Mouse (Mus musculus): ENCODE measurements around the gene Cxcr4.

Gene Cxcr4

DNA sequence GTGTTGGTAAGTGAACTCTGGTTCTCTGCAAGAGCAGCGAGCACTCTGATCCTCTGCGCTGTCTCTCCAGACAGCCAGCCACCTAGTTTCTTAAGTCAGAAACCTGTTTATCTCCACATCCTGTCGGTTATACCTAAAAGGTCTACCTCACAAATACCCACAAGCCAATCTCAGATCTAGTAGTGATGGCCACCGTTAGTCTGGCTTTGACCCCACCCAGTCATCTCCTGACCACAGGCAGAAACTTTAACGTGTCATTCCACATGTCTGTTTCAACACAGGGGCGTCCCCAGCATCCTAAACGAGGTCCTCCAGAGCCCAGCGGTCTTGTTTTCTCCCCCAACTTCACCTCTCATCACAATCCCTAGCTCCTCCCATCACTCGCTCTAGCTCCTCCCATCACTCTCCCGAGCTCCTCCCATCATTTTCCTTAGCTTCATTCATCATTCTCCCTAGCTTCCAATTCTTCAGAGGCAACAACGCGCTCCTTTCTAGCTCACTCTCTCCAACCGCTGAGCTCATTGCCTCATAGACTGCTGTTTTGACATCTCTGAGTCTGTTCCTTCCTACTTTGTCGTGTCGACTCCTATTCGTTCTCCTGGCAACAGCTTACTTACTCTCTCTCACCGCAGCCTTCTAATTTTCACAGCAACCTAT, 22.0 kb downstream of the Cxcr4 start:
- DNase-seq (ENCODE audit: low spot score), result no peak

DNA sequence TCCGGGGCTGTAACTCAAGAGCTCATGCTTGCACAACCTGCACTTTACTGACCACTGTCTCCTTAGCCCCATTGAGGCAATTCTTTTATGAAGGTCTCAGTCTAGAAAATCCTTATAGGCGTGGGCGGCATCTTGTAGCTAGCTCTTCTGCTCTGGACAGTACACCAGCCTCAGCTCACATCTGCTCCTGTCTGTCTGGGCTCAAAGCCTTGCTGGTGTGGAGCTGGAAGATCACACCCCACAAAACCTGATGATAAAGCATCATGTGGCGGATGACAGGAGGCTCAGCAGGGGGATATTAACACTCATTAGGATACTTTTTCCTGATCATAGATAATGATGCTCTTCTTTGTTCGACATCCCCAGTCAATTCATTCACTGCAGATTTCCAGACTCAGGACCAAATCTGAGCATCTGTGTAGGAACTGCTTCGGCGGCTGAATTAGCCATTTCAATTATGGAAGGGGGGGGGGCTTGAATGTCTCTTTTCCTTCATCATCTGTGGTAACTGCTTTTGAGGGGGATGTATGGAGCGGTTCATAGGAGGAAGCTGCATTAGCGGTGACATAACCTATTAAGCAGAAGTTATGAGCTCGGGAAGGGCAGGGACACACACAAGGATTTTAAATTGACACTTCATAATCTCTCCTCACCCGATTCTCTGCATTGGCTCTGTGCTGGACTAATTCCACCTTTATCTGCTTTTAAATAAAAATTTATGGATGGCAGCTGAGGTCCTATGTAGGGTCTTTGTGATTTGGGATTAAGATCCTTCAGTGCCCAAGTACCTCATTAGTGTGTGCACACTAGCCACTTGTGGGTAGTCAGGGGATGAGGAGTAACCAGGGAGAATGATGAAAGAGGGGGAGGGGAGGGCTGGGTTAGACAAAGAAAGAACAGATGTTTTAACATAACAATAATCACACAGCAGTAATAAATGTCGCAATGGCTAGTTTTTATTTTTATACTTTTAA, 24.6 kb downstream of the Cxcr4 start:
- peak; percentile 57 for DNase-seq (ENCODE audit: low spot score)

DNA sequence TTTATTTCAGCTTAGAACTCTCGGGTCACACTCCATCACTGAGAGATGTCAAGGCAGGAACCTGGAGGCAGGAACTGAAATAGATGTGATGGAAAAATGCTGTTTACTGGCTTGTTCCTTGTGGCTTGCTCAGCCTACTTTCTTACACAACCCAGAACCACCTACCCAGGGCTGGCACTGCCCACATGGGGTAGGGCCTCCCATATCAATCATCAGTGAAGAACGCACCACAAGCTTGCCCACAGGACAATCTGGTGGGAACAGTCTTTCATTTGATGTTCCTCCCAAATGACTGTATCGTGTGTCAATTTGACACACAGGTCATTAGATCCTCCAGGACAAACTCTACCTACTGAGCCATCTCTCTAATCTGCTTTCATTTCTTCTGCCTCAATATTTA, 28.2 kb downstream of the Cxcr4 start:
- no peak for DNase-seq (ENCODE audit: low spot score)

DNA sequence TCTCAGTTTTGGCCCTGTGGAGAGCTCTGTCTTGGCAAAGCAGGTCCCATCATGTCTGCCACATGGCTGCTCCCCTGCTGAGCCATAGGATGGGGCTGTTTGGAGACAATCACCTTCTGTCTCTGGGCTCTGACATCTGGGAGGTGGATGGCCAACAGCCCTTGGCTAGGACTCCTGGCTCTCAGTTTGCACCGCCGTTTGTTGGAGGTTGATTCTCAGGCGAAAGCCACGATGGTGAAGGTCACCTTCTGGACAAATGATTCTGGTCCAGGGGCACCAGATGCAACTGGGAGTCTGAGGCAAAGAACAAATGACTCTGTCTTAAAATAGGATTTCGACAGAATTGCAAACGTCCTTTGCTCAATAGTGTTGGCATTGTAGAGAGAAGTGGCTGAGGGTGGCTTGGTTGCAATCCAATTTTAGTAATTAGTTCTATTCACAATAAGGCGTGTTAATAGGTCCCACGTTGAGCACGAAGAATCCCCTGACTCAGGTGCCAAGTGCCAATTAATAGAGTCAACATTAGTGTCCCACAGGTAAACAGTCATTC, 30.7 kb downstream of the Cxcr4 start:
- DNase-seq (ENCODE audit: low spot score), result no peak

DNA sequence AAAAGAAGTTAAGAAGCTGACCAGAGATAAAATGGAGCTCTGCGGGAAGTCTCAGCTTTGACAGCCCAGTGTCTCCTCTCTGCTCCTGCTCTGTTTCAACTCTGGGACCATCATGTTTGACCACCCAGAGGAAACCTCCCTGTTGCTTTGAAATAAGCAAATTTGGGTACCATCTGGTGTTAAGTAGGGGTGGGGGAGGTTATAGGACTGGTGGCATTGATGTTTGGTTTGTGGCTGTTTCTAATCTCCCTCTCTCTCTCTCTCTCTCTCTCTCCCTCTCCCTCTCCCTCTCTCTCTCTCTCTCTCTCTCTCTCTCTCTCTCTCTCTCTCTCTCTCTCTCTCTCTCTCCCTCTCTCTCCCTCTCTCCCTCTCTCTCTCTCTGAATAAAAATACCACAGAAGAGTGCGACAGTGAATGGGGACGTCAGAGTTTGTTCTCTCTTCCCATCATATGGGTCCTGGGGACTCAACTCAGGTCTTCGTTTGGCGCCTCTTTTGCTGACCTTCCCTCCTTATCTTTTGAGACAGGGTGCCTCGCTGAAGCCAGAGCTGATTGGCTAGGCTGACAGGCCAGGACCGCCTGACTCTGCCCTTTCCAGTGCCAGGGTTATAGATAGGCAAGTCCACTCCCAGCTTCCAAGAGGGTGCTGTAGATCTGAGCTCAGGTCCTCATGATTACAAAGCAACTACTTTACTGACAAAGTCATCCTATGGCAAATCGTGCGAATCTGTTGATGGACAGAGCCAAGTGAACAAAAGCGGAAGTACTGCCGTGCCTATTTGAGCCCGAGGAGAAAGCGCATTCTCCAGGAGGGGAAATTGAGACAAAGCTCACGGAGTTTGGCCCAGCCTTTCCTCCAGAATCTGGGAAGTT, 31.4 kb downstream of the Cxcr4 start:
- DNase-seq (ENCODE audit: low spot score), result no peak

DNA sequence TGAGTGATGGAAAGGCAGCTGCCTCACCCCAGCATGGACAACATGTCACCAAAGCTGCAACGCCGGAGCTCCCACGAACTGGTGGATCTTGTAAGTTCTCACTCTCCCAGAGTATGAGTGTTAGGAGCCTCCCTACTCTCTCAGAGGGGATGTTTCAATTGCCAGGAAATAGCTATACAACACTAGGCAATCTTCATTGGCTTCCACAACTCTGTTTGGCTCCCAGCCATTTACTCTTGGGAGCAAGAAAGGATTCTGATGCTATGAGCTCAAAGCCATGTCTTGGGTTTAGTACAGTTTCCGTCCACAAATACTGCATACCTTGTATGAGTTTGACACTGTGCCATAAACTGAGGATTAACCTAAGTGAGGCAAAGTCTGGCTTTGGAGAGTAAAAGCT, 34.1 kb downstream of the Cxcr4 start:
- no peak for DNase-seq (ENCODE audit: low spot score)

DNA sequence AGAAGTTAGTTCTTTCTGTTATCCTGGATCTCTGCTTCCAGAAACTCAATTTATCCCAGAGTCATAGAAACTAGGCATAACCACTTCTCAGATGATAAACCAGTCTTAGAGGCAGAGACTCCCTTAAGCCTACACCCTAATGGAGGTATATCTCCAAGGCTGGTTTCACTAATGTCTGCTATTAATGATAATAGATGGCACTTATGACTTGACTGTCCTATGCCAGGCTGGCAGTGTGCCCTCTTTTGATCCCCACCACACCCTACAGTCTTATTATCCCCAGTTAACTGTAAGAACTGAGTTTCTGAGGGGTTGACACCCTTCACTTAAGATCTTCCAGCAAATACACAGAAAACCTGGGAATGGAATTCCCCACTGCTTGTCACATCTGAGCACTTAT, 39.5 kb downstream of the Cxcr4 start:
- no peak for DNase-seq (ENCODE audit: low spot score)

DNA sequence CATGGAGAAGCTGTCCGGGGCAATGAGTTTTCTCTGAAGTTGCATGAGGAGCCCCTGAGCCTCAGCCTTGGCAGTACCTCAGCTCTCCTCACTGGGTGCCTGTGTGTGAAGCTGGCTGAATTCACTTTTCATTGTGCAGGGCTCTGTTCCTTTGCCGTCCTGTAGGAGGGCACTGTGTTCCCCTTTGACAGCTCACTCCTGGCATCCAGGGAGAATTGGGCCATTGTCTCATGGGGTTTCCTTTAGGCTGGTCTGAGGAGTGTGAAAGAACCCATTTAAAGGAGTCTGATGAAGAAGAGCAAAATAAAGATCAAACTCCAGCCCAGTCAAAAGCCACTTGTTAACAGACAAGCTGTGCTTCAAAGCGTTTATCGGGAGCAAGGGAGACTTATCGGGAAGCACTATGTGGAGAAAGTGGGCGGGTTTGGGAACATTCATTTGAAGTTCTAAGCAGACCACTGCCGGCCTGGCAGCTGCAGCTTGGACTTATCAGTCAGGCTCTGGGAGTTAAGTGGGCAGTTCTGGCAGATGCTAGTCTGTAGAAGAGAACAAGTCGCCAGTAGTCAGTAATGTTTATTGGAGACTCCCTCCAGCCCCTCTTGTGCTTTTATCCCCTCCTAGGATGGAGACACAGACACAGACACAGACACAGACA, 40.2 kb downstream of the Cxcr4 start:
- peak; percentile 36 for DNase-seq (ENCODE audit: low spot score)

DNA sequence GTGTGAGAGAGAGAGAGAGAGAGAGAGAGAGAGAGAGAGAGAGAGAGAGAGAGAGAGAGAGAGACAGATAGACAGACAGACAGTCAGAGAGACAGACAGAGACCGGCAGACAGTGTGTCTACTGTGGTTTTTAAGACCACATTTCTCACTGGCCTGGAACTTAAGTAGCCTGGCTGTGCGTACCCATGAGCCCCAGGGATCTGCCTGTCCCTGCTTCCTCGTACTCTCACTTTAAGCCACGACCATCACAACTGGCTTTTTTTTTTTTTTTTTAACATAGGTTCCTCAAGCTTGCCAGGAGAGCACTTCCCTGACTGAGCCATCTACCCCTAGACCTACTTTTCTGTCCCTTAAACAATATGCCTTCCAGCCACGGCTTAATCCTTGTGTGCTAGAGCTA, 42.7 kb downstream of the Cxcr4 start:
- DNase-seq (ENCODE audit: low spot score), result no peak

DNA sequence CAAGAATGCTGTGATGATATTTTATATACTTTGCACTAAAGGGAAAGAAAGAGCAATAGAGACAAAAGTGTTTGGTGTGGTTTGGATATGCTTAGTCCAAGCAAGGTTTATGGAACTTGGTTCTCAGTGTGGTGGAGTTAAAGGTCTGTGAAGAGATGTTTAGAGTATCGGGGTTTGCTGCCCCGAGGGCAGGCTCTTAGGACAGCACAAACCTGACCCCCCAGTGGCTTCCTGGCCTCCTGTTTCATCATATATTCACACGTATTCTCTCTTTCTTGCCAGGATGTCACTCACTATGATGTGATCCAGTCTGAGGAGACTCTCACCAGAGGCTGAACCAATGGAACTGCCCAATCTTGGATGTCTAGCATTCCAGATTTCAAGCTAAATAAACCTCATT, 43.1 kb downstream of the Cxcr4 start:
- no peak for DNase-seq (ENCODE audit: low spot score)

DNA sequence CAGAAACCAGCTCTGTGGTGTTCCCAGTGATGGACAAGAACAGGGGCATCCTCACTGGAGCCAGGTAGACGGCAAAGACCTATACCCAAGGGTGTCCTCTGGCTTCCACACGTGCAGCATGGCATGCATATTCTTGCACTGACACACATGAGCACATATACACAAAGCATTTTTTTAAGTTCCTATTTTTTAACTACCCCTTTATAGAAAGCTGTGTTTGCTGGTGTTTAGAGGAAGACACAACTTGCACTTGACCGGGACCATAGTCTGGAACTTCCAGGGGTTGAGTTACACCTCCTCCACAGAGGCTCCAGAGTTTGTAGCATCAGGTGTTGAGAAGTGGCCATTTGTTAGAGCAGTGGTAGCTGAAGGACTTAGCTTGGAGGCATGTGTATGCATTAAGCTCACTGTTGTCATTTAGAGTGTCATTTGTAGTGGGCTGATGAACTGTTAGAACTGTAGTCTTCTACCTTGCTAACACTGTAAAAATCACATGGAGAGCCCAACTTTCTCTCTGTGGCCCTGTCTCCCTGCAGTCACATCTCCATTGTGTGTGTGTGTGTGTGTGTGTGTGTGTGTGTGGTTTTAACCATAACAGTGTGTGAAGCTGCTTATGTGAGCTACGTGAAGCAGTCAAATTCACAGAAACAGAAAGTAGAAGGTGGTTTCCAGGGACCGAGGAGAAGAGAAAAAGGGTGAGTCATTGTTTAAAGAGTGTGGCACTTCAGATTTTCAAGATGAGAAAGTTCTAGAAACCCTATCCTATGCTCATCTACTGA, 43.7 kb downstream of the Cxcr4 start:
- no peak for DNase-seq (ENCODE audit: low spot score)

DNA sequence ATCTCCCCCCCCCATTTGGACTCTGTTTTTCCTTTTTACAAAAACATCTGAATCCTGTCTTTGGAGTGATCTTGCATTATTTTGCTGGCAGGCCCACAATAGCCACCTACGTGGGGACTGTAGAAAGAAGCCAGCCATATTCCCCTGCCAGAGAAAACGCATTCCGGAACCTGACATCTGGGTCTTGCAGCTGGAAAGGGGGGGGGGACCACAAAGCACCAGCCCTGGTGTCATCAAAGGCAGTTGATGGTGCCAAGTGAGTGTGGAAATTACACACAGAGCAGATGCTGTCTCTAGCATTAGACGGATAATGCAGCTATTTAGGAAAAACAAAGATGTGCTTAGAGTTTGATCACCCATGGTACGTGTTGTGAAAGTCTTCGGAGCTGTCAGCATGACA, 46.4 kb downstream of the Cxcr4 start:
- DNase-seq (ENCODE audit: low spot score), result no peak

DNA sequence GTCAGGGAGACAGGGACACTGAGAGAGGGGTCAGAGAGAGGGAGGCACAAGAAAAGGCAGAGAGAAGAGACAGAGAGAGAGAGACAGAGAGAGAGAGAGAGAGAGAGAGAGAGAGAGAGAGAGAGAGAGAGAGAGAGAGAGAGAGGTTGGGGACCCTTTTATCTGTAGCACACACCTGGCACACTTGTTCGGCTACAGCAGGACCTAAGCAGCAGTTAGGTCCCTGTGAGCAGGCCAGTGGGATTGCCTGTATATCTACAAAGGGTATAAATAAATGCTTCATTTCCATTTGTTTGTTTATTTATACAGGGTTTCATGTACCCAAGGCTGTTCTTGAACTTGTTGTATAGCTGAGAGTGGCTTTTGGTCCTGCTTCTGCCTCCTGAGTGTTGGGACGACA, 49.0 kb downstream of the Cxcr4 start:
- DNase-seq (ENCODE audit: low spot score), result no peak

DNA sequence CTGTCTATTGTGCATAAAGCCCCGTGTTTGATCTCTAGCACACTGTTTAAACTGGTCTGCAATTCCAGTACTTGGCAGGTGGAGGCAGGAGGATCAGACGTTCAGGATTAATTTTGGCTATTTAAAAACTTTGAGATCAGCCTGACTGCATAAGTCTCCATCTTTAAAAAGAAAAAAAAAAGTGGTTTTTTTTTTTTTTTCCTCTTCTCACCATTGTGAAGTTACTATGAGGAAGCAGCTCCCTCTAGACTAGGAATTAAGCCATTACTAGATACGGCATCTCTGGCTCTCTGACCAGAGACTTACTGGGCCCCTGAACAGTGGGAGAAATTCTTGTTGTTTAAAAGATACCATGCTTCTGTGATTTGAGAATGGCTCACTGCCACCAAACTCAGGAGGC, 49.5 kb downstream of the Cxcr4 start:
- DNase-seq (ENCODE audit: low spot score), result no peak

DNA sequence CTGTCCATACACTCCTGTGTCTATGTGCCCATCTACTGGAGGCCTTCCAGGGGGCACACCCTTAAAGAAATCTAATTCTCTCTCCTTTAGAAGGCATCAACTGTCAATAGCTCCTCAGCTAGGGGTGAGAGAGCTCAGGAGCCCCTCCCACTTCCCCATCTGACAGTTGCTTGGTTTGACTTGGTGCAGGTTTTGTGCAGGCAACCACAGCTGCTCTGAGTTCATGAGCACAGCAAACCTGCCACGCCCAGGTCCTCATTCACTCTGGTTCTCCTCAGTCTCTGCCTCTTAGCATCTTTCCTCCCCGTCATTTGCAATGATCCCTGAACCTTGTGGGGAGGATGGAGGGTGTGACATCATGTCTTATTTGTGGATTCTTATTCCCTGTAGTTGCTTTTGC, 51.9 kb downstream of the Cxcr4 start:
- DNase-seq (ENCODE audit: low spot score), result no peak

DNA sequence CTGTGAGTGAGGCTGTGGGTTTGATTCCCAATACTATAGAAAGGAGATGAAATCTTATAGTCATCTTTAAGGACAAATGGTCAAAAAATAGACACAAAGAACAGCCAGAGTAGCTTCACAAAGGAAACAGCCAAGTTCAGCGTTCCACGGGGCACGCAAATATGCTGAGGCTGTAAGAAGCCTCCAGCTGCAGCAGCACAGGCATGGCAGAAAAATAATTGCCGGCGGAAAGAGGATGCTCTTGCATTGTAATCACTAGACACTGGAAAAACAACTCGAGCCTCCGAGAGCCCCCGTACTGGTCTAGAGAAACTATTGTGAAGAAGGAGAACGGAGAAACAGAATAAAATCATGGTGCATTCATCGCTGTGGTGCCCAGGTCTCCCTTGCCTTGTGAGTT, 52.5 kb downstream of the Cxcr4 start:
- DNase-seq (ENCODE audit: low spot score), result no peak
